Mouse (Mus musculus) E14TG2a.4 (cell line): ENCODE data around the gene Pigx.

ENCODE experiments used
- CTCF ChIP-seq: conservative IDR thresholded peaks from 2 replicates; pipeline ENCODE4 v1.5.1; 2014; ENCODE audit warnings: low read length
- NANOG ChIP-seq: IDR thresholded peaks from 2 replicates; pipeline ENCODE4 v1.6.1; 2014; ENCODE audit warnings: borderline replicate concordance, low read length, mixed read lengths
- POU5F1 ChIP-seq: IDR thresholded peaks from 2 replicates; pipeline ENCODE4 v1.6.1; 2014; ENCODE audit warnings: low read length, borderline replicate concordance

- TF ChIP-seq CTCF (no peak), POU5F1 (no peak), NANOG (no peak)
These were observed 40.7 kb downstream of the Pigx start for GRCm38 (mm10) chr16:32058817-32059216.
